ENCODE assay signal across 8 mouse cellular contexts in genomic region chr9:55283516-55283915, GRCm38 (mm10). TPM values are rescaled to one million over a fixed set of nuclear protein-coding genes. Genes with fewer than 3 reads are reported as not detected.
A peak's percentile ranks its signal among the peaks of the same experiment; 100 is the strongest.
DNase-seq lines count a peak whose midpoint lies in the region; ATAC-seq lines count a peak whose summit lies in the region.

No protein-coding gene starts in this region.

- no peak overlapping the region for H3K27ac ChIP-seq in neural tube, embryonic 15.5 days (replicated peaks)
- H3K27ac ChIP-seq in embryonic facial prominence, embryonic 10.5 days (replicated peaks): no peak overlapping the region
- no peak overlapping the region for H3K27ac ChIP-seq in lung, embryonic 15.5 days

- intact Hi-C loops in left cerebral cortex, postnatal 36 days (cut with DNase I): no loop called here

- H3K4me1 ChIP-seq in neural tube, embryonic 15.5 days: 0 out of 2 replicates have a peak, but pooled peaks cover 3% of the 10 kb centered on the region
- peaks cover 7% of the 10 kb centered on the region for H3K4me1 ChIP-seq in embryonic facial prominence, embryonic 10.5 days
- 0 out of 2 replicates have a peak, but pooled peaks cover 3% of the 10 kb centered on the region for H3K4me1 ChIP-seq in lung, embryonic 15.5 days

- 9% methylated on average over 14 of the region's 14 CpGs for WGBS in neural tube, embryonic 15.5 days
- 7% methylated on average over 14 of the region's 14 CpGs for WGBS in embryonic facial prominence, embryonic 10.5 days
- WGBS in lung, embryonic 15.5 days: 2% methylated on average over 14 of the region's 14 CpGs

- no peaks in the 10 kb centered on the region for H3K36me3 ChIP-seq in neural tube, embryonic 15.5 days
- no peaks in the 10 kb centered on the region for H3K36me3 ChIP-seq in embryonic facial prominence, embryonic 10.5 days (replicated peaks)
- H3K36me3 ChIP-seq in lung, embryonic 15.5 days: no peaks in the 10 kb centered on the region

- H3K27me3 ChIP-seq in neural tube, embryonic 15.5 days (replicated peaks): 0 out of 2 replicates have a peak, but pooled peaks cover 2% of the 10 kb centered on the region
- H3K27me3 ChIP-seq in embryonic facial prominence, embryonic 10.5 days (replicated peaks; ENCODE audit: low read depth, poor library complexity, severe bottlenecking): no peaks in the 10 kb centered on the region
- no peaks in the 10 kb centered on the region for H3K27me3 ChIP-seq in lung, embryonic 15.5 days

- peak; percentile 22 for DNase-seq in neural tube, embryonic 10.5 days (ENCODE audit: extremely low spot score, low spot score)
- peak; percentile 38 for DNase-seq in embryonic facial prominence, embryonic 10.5 days (ENCODE audit: low spot score)
- DNase-seq in kidney, adult 8-10 months: peak; percentile 43 to 46
- peak; percentile 32 for DNase-seq in thymus, postnatal 4 days
- DNase-seq in left cerebral cortex, postnatal 36 days (ENCODE audit: low spot score in 2 of 2): no peak
- no peak for DNase-seq in cerebellum, adult 9-11 months

- ATAC-seq in neural tube, embryonic 15.5 days (ENCODE audit: low FRiP score): no peak
- ATAC-seq in lung, embryonic 15.5 days (ENCODE audit: borderline replicate concordance, extremely low read depth, low FRiP score, low TSS enrichment): no peak

- no peak overlapping the region; the same call in 1 of the 2 replicates for H3K4me2 ChIP-seq in neural tube, embryonic 15.5 days
- peak overlapping the region; percentile 32 for H3K4me2 ChIP-seq in lung, embryonic 15.5 days

- H3K4me3 ChIP-seq in neural tube, embryonic 15.5 days (replicated peaks): no peak overlapping the region
- peak overlapping the region; percentile 26; the same call in 1 of the 2 replicates for H3K4me3 ChIP-seq in embryonic facial prominence, embryonic 10.5 days
- no peak overlapping the region for H3K4me3 ChIP-seq in lung, embryonic 15.5 days

- H3K9me3 ChIP-seq in neural tube, embryonic 15.5 days (replicated peaks): no peaks in the 10 kb centered on the region
- no peaks in the 10 kb centered on the region for H3K9me3 ChIP-seq in embryonic facial prominence, embryonic 10.5 days
- H3K9me3 ChIP-seq in lung, embryonic 15.5 days: no peaks in the 10 kb centered on the region

- H3K9ac ChIP-seq in neural tube, embryonic 15.5 days (replicated peaks): no peak overlapping the region
- H3K9ac ChIP-seq in lung, embryonic 15.5 days: no peak overlapping the region

RNA-seq across cellular contexts. Expression of gene Nrg4, which starts 43.1 kb away (rescaled TPM):
- 1.4 TPM in 2 replicates for polyA plus RNA-seq in neural tube, embryonic 15.5 days (2015; fragmentation: Nextera tagmentation; extraction: Ambion mirVana)
- 1.4 and 1.6 TPM in 2 replicates for polyA plus RNA-seq in embryonic facial prominence, embryonic 10.5 days (2016; fragmentation: Nextera tagmentation; extraction: Ambion mirVana)
- polyA plus RNA-seq in lung, embryonic 15.5 days (2015; fragmentation: Nextera tagmentation; extraction: Ambion mirVana): 1.0 and 1.1 TPM in 2 replicates
- total RNA-seq in left cerebral cortex, postnatal 36 days (2021): 1 to 10 TPM in 1 of 2 experiments, under 1 TPM in 1; 0.96 to 1.0 TPM

RNA-seq across cellular contexts. Expression of gene Tmem266, which starts 43.2 kb away (rescaled TPM):
- polyA plus RNA-seq in neural tube, embryonic 15.5 days (2015; fragmentation: Nextera tagmentation; extraction: Ambion mirVana): 5.0 and 5.4 TPM in 2 replicates
- polyA plus RNA-seq in embryonic facial prominence, embryonic 10.5 days (2016; fragmentation: Nextera tagmentation; extraction: Ambion mirVana): 0.48 and 0.52 TPM in 2 replicates
- 0.15 and 0.24 TPM in 2 replicates for polyA plus RNA-seq in lung, embryonic 15.5 days (2015; fragmentation: Nextera tagmentation; extraction: Ambion mirVana)
- 1 to 10 TPM; 8.5 to 10.0 TPM for total RNA-seq in left cerebral cortex, postnatal 36 days (2021)

Comparison
In these comparisons a context has a peak if more than half of its experiments do, and no peak if none do; other contexts are left out.
1. DNase-seq: peak in neural tube, embryonic 10.5 days (single experiment), embryonic facial prominence, embryonic 10.5 days (single experiment), kidney, adult 8-10 months (2 of 2) and thymus, postnatal 4 days (single experiment); none in left cerebral cortex, postnatal 36 days (0 of 2) and cerebellum, adult 9-11 months (single experiment).